16 mouse cellular contexts compared by ENCODE assay signal in genomic region chr13:98834199-98834598, GRCm38 (mm10). TPM values are rescaled to one million over a fixed set of nuclear protein-coding genes. Genes with fewer than 3 reads are reported as not detected.
DNase-seq lines count a peak whose midpoint lies in the region; ATAC-seq and TF ChIP-seq lines count a peak whose summit lies in the region.
"Had no signal": no experiment of that assay in that cellular context is flagged by ENCODE, and none has a peak within 500 bp of the region (broad histone marks: within the 10 kb centered on the region; RNA-seq: fewer than 3 reads in every experiment).

No protein-coding gene starts in this region.

- H3K4me2 ChIP-seq in heart, postnatal 0 days (ENCODE audit: low read depth, low read length): no peak overlapping the region
- no peak overlapping the region for H3K4me2 ChIP-seq in liver, embryonic 13.5 days
- H3K4me2 ChIP-seq in liver, embryonic 11.5 days: no peak overlapping the region
- H3K4me2 ChIP-seq: embryonic facial prominence, embryonic 12.5 days; forebrain, embryonic 12.5 days; heart, embryonic 15.5 days had no signal

- no peaks in the 10 kb centered on the region for H3K4me1 ChIP-seq in heart, postnatal 0 days (ENCODE audit: control insufficient read depth, insufficient read depth)
- H3K4me1 ChIP-seq in liver, embryonic 13.5 days (replicated peaks): peaks cover 23% of the 10 kb centered on the region
- H3K4me1 ChIP-seq in liver, embryonic 11.5 days (replicated peaks; ENCODE audit: control insufficient read depth, insufficient read depth, low read length): no peaks in the 10 kb centered on the region; the same call in none of the 2 replicates
- no peaks in the 10 kb centered on the region for H3K4me1 ChIP-seq in cortical plate, adult 2 months (ENCODE audit: control insufficient read depth, insufficient read depth, low read length)
- H3K4me1 ChIP-seq: embryonic facial prominence, embryonic 12.5 days; forebrain, embryonic 12.5 days; heart, embryonic 15.5 days had no signal

- TF ChIP-seq POLR2A in cortical plate, adult 2 months (IDR thresholded peaks at IDR 0.05; ENCODE audit: extremely low read depth, insufficient read depth, low read length): no peak

- H3K36me3 ChIP-seq in heart, postnatal 0 days (replicated peaks; ENCODE audit: control insufficient read depth, insufficient read depth, low read length): peaks cover 11% of the 10 kb centered on the region
- peaks cover 11% of the 10 kb centered on the region for H3K36me3 ChIP-seq in liver, embryonic 13.5 days
- 0 out of 2 replicates have a peak, but pooled peaks cover 2% of the 10 kb centered on the region for H3K36me3 ChIP-seq in liver, embryonic 11.5 days (ENCODE audit: control insufficient read depth, insufficient read depth, low read length)

- H3K27me3 ChIP-seq in heart, postnatal 0 days (ENCODE audit: control insufficient read depth, insufficient read depth, low read length): no peaks in the 10 kb centered on the region
- no peaks in the 10 kb centered on the region for H3K27me3 ChIP-seq in liver, embryonic 13.5 days
- no peaks in the 10 kb centered on the region for H3K27me3 ChIP-seq in liver, embryonic 11.5 days (replicated peaks; ENCODE audit: control insufficient read depth, insufficient read depth, low read length)
- H3K27me3 ChIP-seq: embryonic facial prominence, embryonic 12.5 days; forebrain, embryonic 12.5 days; heart, embryonic 15.5 days had no signal

- ATAC-seq in heart, postnatal 0 days (ENCODE audit: insufficient read depth, low read depth): no peak
- no peak for ATAC-seq in liver, embryonic 13.5 days (ENCODE audit: low read depth)
- no peak for ATAC-seq in liver, embryonic 11.5 days (replicated peaks; ENCODE audit: low FRiP score)
- ATAC-seq: CD4-positive, CD25-positive, alpha-beta regulatory T cell, adult 4 months had no signal

- TF ChIP-seq EP300 in heart, postnatal 0 days (IDR thresholded peaks at IDR 0.05; ENCODE audit: low read depth): no peak

- no peak for DNase-seq in heart, postnatal 0 days (ENCODE audit: low spot score)
- DNase-seq in heart, postnatal 4 days: no peak
- no peak for DNase-seq in liver, embryonic 13.5 days
- no peak for DNase-seq in liver, embryonic 11.5 days (ENCODE audit: low spot score)
- peak; percentile 24 for DNase-seq in ES-CJ7 (ENCODE audit: low read depth, low spot score)
- DNase-seq in T-cell, adult 2 months (ENCODE audit: low spot score): no peak
- DNase-seq: cerebellum, adult 9-11 months; gastrocnemius, postnatal 14 days; kidney, adult 11 months; right cerebral cortex, postnatal 4 days; thymus, postnatal 25 days had no signal

- no peak overlapping the region for H3K4me3 ChIP-seq in heart, postnatal 0 days (ENCODE audit: low read depth, low read length)
- H3K4me3 ChIP-seq in liver, embryonic 13.5 days (replicated peaks): no peak overlapping the region
- H3K4me3 ChIP-seq in liver, embryonic 11.5 days (ENCODE audit: low read depth, low read length): no peak overlapping the region
- no peak overlapping the region for H3K4me3 ChIP-seq in cortical plate, adult 2 months (ENCODE audit: insufficient read depth, low read length)
- H3K4me3 ChIP-seq: embryonic facial prominence, embryonic 12.5 days; forebrain, embryonic 12.5 days; heart, embryonic 15.5 days had no signal

- no peak overlapping the region for H3K27ac ChIP-seq in heart, postnatal 0 days (ENCODE audit: low read depth)
- H3K27ac ChIP-seq in liver, embryonic 13.5 days: no peak overlapping the region
- no peak overlapping the region for H3K27ac ChIP-seq in liver, embryonic 11.5 days (ENCODE audit: low read depth, low read length)
- no peak overlapping the region for H3K27ac ChIP-seq in cortical plate, adult 2 months (ENCODE audit: insufficient read depth, low read length)
- H3K27ac ChIP-seq: embryonic facial prominence, embryonic 12.5 days; forebrain, embryonic 12.5 days; heart, embryonic 15.5 days had no signal

- H3K9me3 ChIP-seq in heart, postnatal 0 days (replicated peaks; ENCODE audit: control insufficient read depth, low read length): no peaks in the 10 kb centered on the region
- H3K9me3 ChIP-seq in liver, embryonic 13.5 days (replicated peaks): no peaks in the 10 kb centered on the region
- no peaks in the 10 kb centered on the region for H3K9me3 ChIP-seq in liver, embryonic 11.5 days (ENCODE audit: control insufficient read depth, low read length)
- H3K9me3 ChIP-seq: embryonic facial prominence, embryonic 12.5 days; forebrain, embryonic 12.5 days; heart, embryonic 15.5 days had no signal

- 35% methylated on average over 1 of the region's 1 CpGs for WGBS in heart, postnatal 0 days
- 39% methylated on average over 1 of the region's 1 CpGs for WGBS in liver, embryonic 13.5 days (ENCODE audit: insufficient replicate concordance)
- 41% methylated on average over 1 of the region's 1 CpGs for WGBS in liver, embryonic 11.5 days

- 0 out of 2 replicates have a peak, but pooled peaks have one; percentile 19 for TF ChIP-seq CTCF in heart, postnatal 0 days (IDR thresholded peaks at IDR 0.05; ENCODE audit: low read depth)
- TF ChIP-seq CTCF in cortical plate, adult 2 months (IDR thresholded peaks at IDR 0.05; ENCODE audit: extremely low read depth, insufficient read depth, low read length): 0 out of 2 replicates have a peak, but pooled peaks have one; percentile 12

- no peak overlapping the region for H3K9ac ChIP-seq in heart, postnatal 0 days (replicated peaks; ENCODE audit: low read depth, low read length)
- H3K9ac ChIP-seq in liver, embryonic 13.5 days: 0 out of 2 replicates have a peak overlapping the region, but pooled peaks have one; percentile 13
- H3K9ac ChIP-seq in liver, embryonic 11.5 days (ENCODE audit: low read depth, low read length): no peak overlapping the region
- H3K9ac ChIP-seq: embryonic facial prominence, embryonic 12.5 days; forebrain, embryonic 12.5 days; heart, embryonic 15.5 days had no signal

RNA-seq across cellular contexts. Expression of gene Fcho2, which starts 18.9 kb away (rescaled TPM):
- total RNA-seq in heart, postnatal 0 days (2014; rRNA removed; ENCODE audit: low replicate concordance): 18.6 and 20.6 TPM in 2 replicates
- polyA plus RNA-seq in heart, postnatal 0 days (2015; fragmentation: Nextera tagmentation; extraction: Ambion mirVana): 18.5 and 21.0 TPM in 2 replicates
- 10 to 100 TPM; 35.3 to 36.0 TPM for total RNA-seq in heart, postnatal 4 days (2021)
- 20.6 and 28.5 TPM in 2 replicates for polyA plus RNA-seq in liver, embryonic 13.5 days (2015; fragmentation: Nextera tagmentation; extraction: Ambion mirVana)
- polyA plus RNA-seq in liver, embryonic 11.5 days (2014; fragmentation: Nextera tagmentation; extraction: Ambion mirVana): 23.7 and 25.3 TPM in 2 replicates
- polyA plus RNA-seq in cortical plate, adult 2 months (2012; rRNA removed): 29.1 and 30.4 TPM in 2 replicates
